Mouse (Mus musculus) erythroid progenitor cell, adult 5-6 weeks (primary cell): ENCODE results near the gene Mto1. TPM values are rescaled to one million over a fixed set of nuclear protein-coding genes. Genes with fewer than 3 reads are reported as not detected.
A peak's percentile ranks its signal among the peaks of the same experiment; 100 is the strongest.
"Not testable (repeated sequence)": the region's sequence is repeated elsewhere in the genome, so short reads cannot be mapped to it uniquely, and the experiment has no call there.

ENCODE experiments used
- ATAC-seq: replicated peaks from 2 replicates; pipeline ENCODE4 v1.8.0; 2016; ENCODE audit warnings: moderate number of reproducible peaks, mild to moderate bottlenecking, moderate TSS enrichment, inconsistent platforms; ENCODE audit not compliant: poor library complexity, low FRiP score, severe bottlenecking
- total RNA-seq, 2 experiments: library from RNA; stranded (forward) in 1 of 2; stranded (reverse) in 1 of 2; fragments of 150-400 nt in 1 of 2; fragments of 186-747, 209-891 nt in 1 of 2; gene quantifications; 2 replicates each; pipeline versions ENCODE4 v1.2.3 to v1.2.4; 2015 to 2017; ENCODE audit warnings: low replicate concordance in 2 of 2

Gene Mto1
- total RNA-seq, 2 experiments from 2014 or later, result 10.5 to 28.7 TPM

DNA sequence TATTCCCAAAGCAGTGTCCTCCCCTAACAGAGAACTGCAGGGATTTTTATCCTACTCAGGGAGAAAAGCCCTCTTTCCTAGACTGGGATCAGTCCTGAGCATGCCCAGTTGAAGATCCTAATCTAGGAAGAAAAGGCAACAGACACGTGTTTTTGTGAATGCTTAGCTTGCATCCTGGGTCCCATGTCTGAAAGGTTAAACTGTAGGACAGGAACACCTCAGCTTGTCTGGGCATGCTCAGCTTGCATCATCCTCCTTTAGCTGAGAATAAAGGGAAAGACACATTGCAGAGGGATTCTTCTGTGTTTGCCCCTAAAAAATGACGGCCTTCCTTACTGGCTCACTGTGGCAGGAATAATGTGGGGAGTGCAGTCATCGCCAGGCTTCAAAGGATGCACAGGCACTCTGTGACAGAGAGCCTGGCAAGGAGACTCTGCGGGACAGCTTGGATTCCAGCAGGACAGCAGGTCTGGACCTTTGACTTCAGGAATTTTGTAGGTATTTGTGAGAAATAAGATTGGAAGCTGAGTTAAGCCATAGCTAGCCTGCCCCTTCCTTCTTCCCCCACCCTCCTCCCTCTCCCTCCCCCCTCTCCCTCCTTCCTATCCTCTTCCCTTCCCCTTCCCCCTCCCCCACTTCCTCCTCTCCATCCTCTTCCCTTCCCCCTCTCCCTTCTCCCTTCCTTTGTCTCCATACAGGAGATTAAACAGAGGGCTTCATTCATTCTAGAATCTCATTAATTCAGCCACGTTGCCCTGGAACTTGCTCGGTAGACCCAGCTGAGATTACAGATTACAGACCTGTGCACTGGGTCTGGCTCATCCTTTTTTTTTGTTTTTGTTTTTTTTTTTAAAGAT, 55.4 kb downstream of the Mto1 start:
- ATAC-seq, result no peak

DNA sequence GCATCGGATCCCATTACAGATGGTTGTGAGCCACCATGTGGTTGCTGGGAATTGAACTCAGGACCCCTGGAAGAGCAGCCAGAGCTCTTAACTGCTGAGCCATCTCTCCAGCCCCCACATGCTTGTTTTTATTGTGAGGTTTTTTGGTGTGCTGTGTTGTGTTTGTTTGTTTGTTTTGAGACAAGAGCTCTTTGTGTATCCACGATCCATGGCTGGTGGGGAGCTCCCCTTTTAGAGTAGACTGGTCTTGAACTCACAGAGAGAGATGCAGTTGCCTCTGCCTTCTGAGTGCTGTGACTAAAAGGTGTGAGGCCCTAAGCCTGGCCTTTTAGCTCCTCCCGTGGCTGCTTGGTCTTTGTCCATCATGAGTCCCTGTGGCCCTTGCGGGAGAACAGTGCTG, 56.1 kb downstream of the Mto1 start:
- no peak for ATAC-seq

- no peak for ATAC-seq
Measured at GRCm38 (mm10) chr9:78504679-78505078, 56.7 kb downstream of the Mto1 start.

DNA sequence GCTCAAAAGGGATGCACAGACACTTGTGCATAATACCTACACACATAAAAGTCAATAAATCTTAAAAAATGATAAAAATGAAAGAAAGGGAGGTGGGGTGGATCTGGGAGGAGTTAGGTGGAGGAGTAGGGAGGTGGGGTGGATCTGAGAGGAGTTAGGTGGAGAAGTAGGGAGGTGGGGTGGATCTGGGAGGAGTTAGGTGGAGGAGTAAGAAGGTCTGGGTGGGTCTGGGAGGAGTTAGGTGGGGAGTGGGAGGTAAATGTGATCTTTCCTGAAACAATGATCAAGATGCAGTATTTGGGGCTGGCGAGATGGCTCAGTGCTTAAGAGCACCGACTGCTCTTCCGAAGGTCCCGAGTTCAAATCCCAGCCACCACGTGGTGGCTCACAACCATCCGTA, 57.2 kb downstream of the Mto1 start:
- ATAC-seq, result no peak

- no peak for ATAC-seq
Measured at GRCm38 (mm10) chr9:78506002-78506721, 58.2 kb downstream of the Mto1 start.

DNA sequence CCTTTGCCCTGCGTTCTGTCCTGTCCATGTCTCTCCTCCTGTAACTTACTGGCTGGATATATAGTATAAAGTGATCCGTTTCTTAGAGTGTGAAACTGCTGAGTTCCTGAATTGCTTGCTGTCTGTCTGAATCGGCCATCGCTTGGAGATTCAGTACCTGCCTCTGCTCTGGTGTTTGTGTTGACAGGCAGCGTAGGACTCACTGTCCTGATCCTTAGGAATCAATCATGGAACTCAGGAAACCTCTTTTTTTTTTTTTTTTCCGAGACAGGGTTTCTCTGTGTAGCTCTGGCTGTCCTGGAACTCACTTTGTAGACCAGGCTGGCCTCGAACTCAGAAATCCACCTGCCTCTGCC, 58.7 kb downstream of the Mto1 start:
- ATAC-seq, result no peak

- 0 out of 2 replicates have a peak, but pooled peaks have one; percentile 30 for ATAC-seq
Measured at GRCm38 (mm10) chr9:78508106-78508786, 60.2 kb downstream of the Mto1 start.

- ATAC-seq, result no peak
Measured at GRCm38 (mm10) chr9:78511705-78512104, 63.7 kb downstream of the Mto1 start.

DNA sequence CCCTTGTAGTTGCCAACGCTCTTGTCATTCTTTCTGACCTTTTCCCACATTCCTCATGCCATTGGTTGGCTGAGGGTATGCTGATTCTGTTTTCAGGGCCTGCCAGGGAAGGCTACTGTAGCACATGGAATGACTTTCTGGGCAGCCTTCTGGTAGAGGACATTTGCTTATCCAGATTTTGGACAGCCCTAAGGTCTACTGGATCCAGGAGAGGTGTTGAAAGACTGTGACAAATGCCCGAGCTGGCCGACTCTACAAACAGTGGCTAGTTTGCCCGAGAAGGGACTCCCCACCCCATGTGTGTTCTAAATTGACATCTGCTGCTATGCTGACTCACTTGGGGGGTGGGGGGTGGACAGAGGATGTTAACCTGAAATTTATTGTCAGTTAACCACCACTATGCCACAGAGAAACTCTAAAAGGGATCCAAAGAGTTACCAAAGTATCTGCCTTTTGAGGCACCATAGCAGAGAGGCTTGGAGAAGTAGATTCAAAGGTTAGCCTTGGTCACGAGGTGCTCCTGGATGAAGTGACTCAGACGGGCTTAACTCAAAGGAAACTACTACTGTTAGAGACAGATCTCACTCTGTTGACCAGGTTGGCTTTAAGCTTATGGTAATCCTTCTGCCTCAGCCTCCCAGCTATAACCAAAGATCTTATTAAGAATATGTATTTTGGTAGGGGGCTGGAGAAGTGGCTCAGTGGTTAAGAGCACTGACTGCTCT, 65.9 kb downstream of the Mto1 start:
- ATAC-seq, result no peak

- no peak for ATAC-seq
Measured at GRCm38 (mm10) chr9:78514681-78515080, 66.7 kb downstream of the Mto1 start.

DNA sequence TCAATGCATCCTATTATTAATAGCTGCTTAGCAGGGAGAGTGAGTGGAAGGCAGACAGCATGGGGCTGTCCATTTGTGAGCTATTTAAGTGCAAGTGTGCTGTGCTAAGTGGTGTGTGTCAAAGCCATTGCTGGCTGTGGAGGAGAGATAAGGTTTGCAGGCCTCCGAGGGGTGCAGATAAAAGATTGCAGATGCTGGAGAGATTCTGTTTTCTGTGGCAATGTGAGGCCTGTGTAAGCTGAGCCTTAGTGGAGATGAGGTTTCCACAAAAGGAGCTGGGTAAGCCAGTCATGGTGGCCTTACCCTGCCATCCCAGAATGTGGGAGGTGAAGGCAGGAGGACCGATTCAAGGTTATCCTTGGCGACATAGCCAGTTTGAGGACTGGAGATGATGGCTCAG, 68.1 kb downstream of the Mto1 start:
- ATAC-seq, result peak; percentile 69

- not testable (repeated sequence) for ATAC-seq
Measured at GRCm38 (mm10) chr9:78517237-78517636, 69.2 kb downstream of the Mto1 start.

- ATAC-seq, result no peak
Measured at GRCm38 (mm10) chr9:78520127-78520779, 72.2 kb downstream of the Mto1 start.

GRCm38 (mm10) chr9:78520780-78521601, 73.0 kb downstream of the Mto1 start:
- ATAC-seq, result peak; percentile 48

DNA sequence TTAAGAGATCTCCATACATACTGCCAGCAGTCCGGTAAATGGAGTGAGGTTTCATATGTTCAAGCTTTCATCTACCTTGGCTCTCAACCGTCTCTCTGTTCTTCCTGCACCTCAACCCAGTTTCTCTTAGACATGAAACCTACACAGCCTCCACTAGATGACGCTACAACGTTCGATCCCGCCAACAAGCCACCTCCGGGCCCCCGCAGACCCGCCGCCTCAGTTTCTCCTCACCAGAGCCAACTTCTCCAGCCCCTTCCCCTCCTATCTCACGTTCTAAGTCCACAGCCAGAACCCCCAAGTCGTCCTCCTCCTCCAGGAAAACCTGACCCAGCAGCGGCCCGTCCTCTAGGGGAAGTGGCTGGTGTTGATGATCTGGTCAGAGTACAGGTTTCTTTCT, 73.7 kb downstream of the Mto1 start:
- no peak for ATAC-seq
